Mouse (Mus musculus): Measurements from ENCODE around the gene Smagp. TPM values are rescaled to one million over a fixed set of nuclear protein-coding genes. Genes with fewer than 3 reads are reported as not detected.
A peak's percentile ranks its signal among the peaks of the same experiment; 100 is the strongest.
"Not testable (repeated sequence)": the region's sequence is repeated elsewhere in the genome, so short reads cannot be mapped to it uniquely, and the experiment has no call there.

Smagp gene
- polyA plus RNA-seq, 1 experiment from 2014 or later: 15.0 TPM

GRCm38 (mm10) chr15:100624435-100624834 lies 12.3 kb downstream of the Smagp start:
- H3K27me3 ChIP-seq (replicated peaks): no peaks in the 10 kb centered on the region
- ATAC-seq (ENCODE audit: insufficient number of reproducible peaks, low FRiP score): no peak
- peaks cover 22% of the 10 kb centered on the region for H3K36me3 ChIP-seq
- no peak overlapping the region for H3K9ac ChIP-seq
- H3K27ac ChIP-seq (ENCODE audit: poor library complexity, severe bottlenecking): no peak overlapping the region
- peaks cover 17% of the 10 kb centered on the region for H3K4me1 ChIP-seq (replicated peaks)
- H3K4me2 ChIP-seq: no peak overlapping the region
- WGBS: 81% methylated on average over 3 of the region's 3 CpGs
- H3K4me3 ChIP-seq: no peak overlapping the region
- no peaks in the 10 kb centered on the region for H3K9me3 ChIP-seq (replicated peaks)

- Histone ChIP-seq H3K4me1 (replicated peaks) (peaks cover 17% of the 10 kb centered on the region), H3K4me3 (no peak overlapping the region), H3K27me3 (replicated peaks) (no peaks in the 10 kb centered on the region), H3K9me3 (replicated peaks) (no peaks in the 10 kb centered on the region), H3K4me2 (no peak overlapping the region), H3K27ac (ENCODE audit: poor library complexity, severe bottlenecking) (no peak overlapping the region), H3K36me3 (peaks cover 29% of the 10 kb centered on the region), H3K9ac (no peak overlapping the region)
- ATAC-seq (ENCODE audit: insufficient number of reproducible peaks, low FRiP score): no peak
- WGBS: 81% methylated on average over 9 of the region's 9 CpGs
These were observed 13.0 kb downstream of the Smagp start for GRCm38 (mm10) chr15:100623754-100624153.

GRCm38 (mm10) chr15:100622164-100622563 lies 14.6 kb downstream of the Smagp start:
- H3K4me1 ChIP-seq (replicated peaks): peaks cover 6% of the 10 kb centered on the region
- H3K9ac ChIP-seq: no peak overlapping the region
- ATAC-seq (ENCODE audit: insufficient number of reproducible peaks, low FRiP score): no peak
- 80% methylated on average over 7 of the region's 7 CpGs for WGBS
- no peaks in the 10 kb centered on the region for H3K27me3 ChIP-seq (replicated peaks)
- no peak overlapping the region for H3K4me2 ChIP-seq
- peaks cover 43% of the 10 kb centered on the region for H3K36me3 ChIP-seq
- no peak overlapping the region for H3K4me3 ChIP-seq
- no peaks in the 10 kb centered on the region for H3K9me3 ChIP-seq (replicated peaks)
- no peak overlapping the region for H3K27ac ChIP-seq (ENCODE audit: poor library complexity, severe bottlenecking)

- not testable (repeated sequence) for H3K4me3 ChIP-seq; H3K4me1 ChIP-seq (replicated peaks); H3K9me3 ChIP-seq (replicated peaks); H3K27ac ChIP-seq (ENCODE audit: poor library complexity, severe bottlenecking); ATAC-seq (ENCODE audit: insufficient number of reproducible peaks, low FRiP score); H3K27me3 ChIP-seq (replicated peaks); H3K9ac ChIP-seq; H3K4me2 ChIP-seq
- peaks cover 47% of the 10 kb centered on the region for H3K36me3 ChIP-seq
- 60% methylated on average over 9 of the region's 9 CpGs for WGBS
These were observed 15.1 kb downstream of the Smagp start for GRCm38 (mm10) chr15:100621671-100622070.

- Histone ChIP-seq H3K4me3 (no peak overlapping the region), H3K4me2 (no peak overlapping the region), H3K27me3 (replicated peaks) (no peaks in the 10 kb centered on the region), H3K4me1 (replicated peaks) (peaks cover 17% of the 10 kb centered on the region), H3K27ac (ENCODE audit: poor library complexity, severe bottlenecking) (no peak overlapping the region), H3K9ac (no peak overlapping the region), H3K36me3 (peaks cover 47% of the 10 kb centered on the region), H3K9me3 (replicated peaks) (no peaks in the 10 kb centered on the region)
- ATAC-seq (ENCODE audit: insufficient number of reproducible peaks, low FRiP score): no peak
- WGBS: 86% methylated on average over 7 of the region's 7 CpGs
These were observed 17.5 kb downstream of the Smagp start for GRCm38 (mm10) chr15:100619200-100619599.

GRCm38 (mm10) chr15:100616221-100616620 lies 20.5 kb downstream of the Smagp start:
- Histone ChIP-seq H3K9me3 (replicated peaks) (no peaks in the 10 kb centered on the region), H3K4me3 (peak overlapping the region; percentile 99), H3K4me2 (peak overlapping the region; percentile 80), H3K36me3 (peaks cover 39% of the 10 kb centered on the region), H3K27me3 (replicated peaks) (no peaks in the 10 kb centered on the region), H3K4me1 (replicated peaks) (peaks cover 17% of the 10 kb centered on the region), H3K27ac (ENCODE audit: poor library complexity, severe bottlenecking) (peak overlapping the region; percentile 99), H3K9ac (peak overlapping the region; percentile 97)
- ATAC-seq (ENCODE audit: insufficient number of reproducible peaks, low FRiP score): no peak
- WGBS: under 1% methylated on average over 19 of the region's 19 CpGs

- peak overlapping the region; percentile 99 for H3K27ac ChIP-seq (ENCODE audit: poor library complexity, severe bottlenecking)
- peak; percentile 83 for ATAC-seq (ENCODE audit: insufficient number of reproducible peaks, low FRiP score)
- H3K9me3 ChIP-seq (replicated peaks): no peaks in the 10 kb centered on the region
- peak overlapping the region; percentile 97 for H3K9ac ChIP-seq
- WGBS: under 1% methylated on average over 39 of the region's 43 CpGs
- H3K27me3 ChIP-seq (replicated peaks): no peaks in the 10 kb centered on the region
- peak overlapping the region; percentile 99 for H3K4me3 ChIP-seq
- H3K36me3 ChIP-seq: peaks cover 36% of the 10 kb centered on the region
- H3K4me2 ChIP-seq: peak overlapping the region; percentile 80
- H3K4me1 ChIP-seq (replicated peaks): peaks cover 17% of the 10 kb centered on the region
These were observed 20.9 kb downstream of the Smagp start for GRCm38 (mm10) chr15:100615825-100616220.

- no peaks in the 10 kb centered on the region for H3K9me3 ChIP-seq (replicated peaks)
- peaks cover 17% of the 10 kb centered on the region for H3K4me1 ChIP-seq (replicated peaks)
- under 1% methylated on average over 81 of the region's 99 CpGs for WGBS
- 0 out of 2 replicates have a peak, but pooled peaks cover 1% of the 10 kb centered on the region for H3K27me3 ChIP-seq (replicated peaks)
- peak within 1 kb of the TSS; percentile 80 for H3K4me2 ChIP-seq
- peak within 1 kb of the TSS; percentile 99 for H3K27ac ChIP-seq (ENCODE audit: poor library complexity, severe bottlenecking)
- peak within 1 kb of the TSS; percentile 97 for H3K9ac ChIP-seq
- peaks cover 31% of the 10 kb centered on the region for H3K36me3 ChIP-seq
- ATAC-seq (ENCODE audit: insufficient number of reproducible peaks, low FRiP score): peak; percentile 90
- H3K4me3 ChIP-seq: peak within 1 kb of the TSS; percentile 99
These were observed 21.5 kb downstream of the Smagp start, which contains the start of gene Dazap2 for GRCm38 (mm10) chr15:100614996-100615824. Gene Dazap2, plus strand, starts transcription at chr15:100615349.

GRCm38 (mm10) chr15:100614218-100614995 lies 22.3 kb downstream of the Smagp start:
- H3K4me2 ChIP-seq: peak overlapping the region; percentile 76
- ATAC-seq (ENCODE audit: insufficient number of reproducible peaks, low FRiP score): peak; percentile 56
- WGBS: 10% methylated on average over 43 of the region's 43 CpGs

GRCm38 (mm10) chr15:100613584-100613983 lies 23.2 kb downstream of the Smagp start:
- peak overlapping the region; percentile 44; the same call in 1 of the 2 replicates for H3K9ac ChIP-seq
- no peak for ATAC-seq (ENCODE audit: insufficient number of reproducible peaks, low FRiP score)
- peak overlapping the region; percentile 30 for H3K4me3 ChIP-seq
- H3K4me1 ChIP-seq (replicated peaks): peaks cover 17% of the 10 kb centered on the region
- H3K36me3 ChIP-seq: peaks cover 16% of the 10 kb centered on the region
- H3K9me3 ChIP-seq (replicated peaks): no peaks in the 10 kb centered on the region
- H3K27ac ChIP-seq (ENCODE audit: poor library complexity, severe bottlenecking): no peak overlapping the region
- 9% methylated on average over 16 of the region's 16 CpGs for WGBS
- H3K4me2 ChIP-seq: peak overlapping the region; percentile 64
- H3K27me3 ChIP-seq (replicated peaks): peaks cover 6% of the 10 kb centered on the region; the same call in 1 of the 2 replicates

More at GRCm38 (mm10) chr15:100614218-100614995, 22.3 kb downstream of the Smagp start:
- Histone ChIP-seq H3K36me3 (peaks cover 24% of the 10 kb centered on the region), H3K27ac (ENCODE audit: poor library complexity, severe bottlenecking) (peak overlapping the region; percentile 66), H3K4me1 (replicated peaks) (peaks cover 17% of the 10 kb centered on the region), H3K9me3 (replicated peaks) (no peaks in the 10 kb centered on the region), H3K27me3 (replicated peaks) (peaks cover 6% of the 10 kb centered on the region; the same call in 1 of the 2 replicates), H3K4me3 (peak overlapping the region; percentile 99), H3K9ac (peak overlapping the region; percentile 71)

- no peak for ATAC-seq (ENCODE audit: insufficient number of reproducible peaks, low FRiP score)
- H3K9ac ChIP-seq: no peak overlapping the region
- WGBS: 67% methylated on average over 2 of the region's 2 CpGs
These were observed 24.3 kb downstream of the Smagp start for GRCm38 (mm10) chr15:100612432-100612831.

More at GRCm38 (mm10) chr15:100612432-100612831, 24.3 kb downstream of the Smagp start:
- H3K27me3 ChIP-seq (replicated peaks): peaks cover 6% of the 10 kb centered on the region; the same call in 1 of the 2 replicates
- no peak overlapping the region for H3K4me3 ChIP-seq
- H3K36me3 ChIP-seq: peaks cover 4% of the 10 kb centered on the region
- no peak overlapping the region for H3K4me2 ChIP-seq
- H3K9me3 ChIP-seq (replicated peaks): no peaks in the 10 kb centered on the region
- peaks cover 17% of the 10 kb centered on the region for H3K4me1 ChIP-seq (replicated peaks)
- H3K27ac ChIP-seq (ENCODE audit: poor library complexity, severe bottlenecking): no peak overlapping the region

Data from heart, embryonic 12.5 days (tissue).